Mouse (Mus musculus) erythroblast, embryonic 14.5 days (primary cell): ENCODE results near the gene Iqgap1. TPM values are rescaled to one million over a fixed set of nuclear protein-coding genes. Genes with fewer than 3 reads are reported as not detected.

Experiments
- H3K27me3 ChIP-seq: 2 replicates; pipeline ENCODE4 v1.6.1; 2012; ENCODE audit warnings: inconsistent platforms; ENCODE audit not compliant: control insufficient read depth
- H3K36me3 ChIP-seq: 2 replicates; pipeline ENCODE4 v1.6.1; 2012; ENCODE audit warnings: mild to moderate bottlenecking, inconsistent platforms; ENCODE audit not compliant: control insufficient read depth
- H3K4me1 ChIP-seq: 2 replicates; pipeline ENCODE4 v1.6.1; 2012; ENCODE audit warnings: inconsistent platforms; ENCODE audit not compliant: control insufficient read depth
- H3K4me3 ChIP-seq: replicated peaks from 2 replicates; pipeline ENCODE3; 2012; ENCODE audit warnings: moderate library complexity, mild to moderate bottlenecking, inconsistent platforms
- H3K9me3 ChIP-seq: 2 replicates; pipeline ENCODE4 v1.6.1; 2012; ENCODE audit warnings: low read length, inconsistent platforms, mixed read lengths; ENCODE audit not compliant: control insufficient read depth
- GATA1 ChIP-seq: IDR thresholded peaks from 2 replicates; pipeline ENCODE4 v1.6.1; 2012; ENCODE audit warnings: low read length, inconsistent platforms, mixed read lengths
- TAL1 ChIP-seq: IDR thresholded peaks from 3 replicates; pipeline ENCODE4 v1.6.1; 2012; ENCODE audit warnings: low read length, inconsistent platforms, mixed read lengths
- polyA plus RNA-seq: library from polyadenylated mRNA; stranded (reverse); fragments of >175 nt; gene quantifications from 2 replicates; pipeline ENCODE4 v1.2.3, GENCODE M21; 2012

The Iqgap1 gene
- polyA plus RNA-seq, 1 experiment = 0.11 TPM

DNA sequence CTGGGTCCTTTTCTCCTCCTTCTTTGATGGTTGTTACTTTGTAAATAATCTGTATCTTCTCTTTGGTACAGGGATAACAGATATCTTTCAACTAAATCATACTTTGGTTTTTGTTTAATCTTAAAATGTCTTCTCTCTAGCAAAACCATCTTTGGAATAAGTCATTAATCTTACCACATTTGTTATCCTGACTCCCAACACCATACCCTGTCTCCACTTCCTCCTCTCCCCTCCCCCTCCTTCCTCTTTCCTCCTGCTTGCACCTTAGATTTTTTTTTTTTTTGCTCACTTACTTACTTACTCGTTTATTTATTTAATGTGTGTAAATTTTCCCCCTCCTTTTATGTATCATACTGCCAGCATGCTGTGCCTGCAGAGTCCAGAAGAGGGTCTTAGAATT, 129.4 kb downstream of the Iqgap1 start:
- H3K4me1 ChIP-seq = peaks cover 30% of the 10 kb centered on the region
- TF ChIP-seq GATA1 = no peak
- TF ChIP-seq TAL1 = no peak
- H3K9me3 ChIP-seq = no peaks in the 10 kb centered on the region
- no peaks in the 10 kb centered on the region for H3K36me3 ChIP-seq
- H3K4me3 ChIP-seq = no peak overlapping the region
- no peaks in the 10 kb centered on the region for H3K27me3 ChIP-seq

DNA sequence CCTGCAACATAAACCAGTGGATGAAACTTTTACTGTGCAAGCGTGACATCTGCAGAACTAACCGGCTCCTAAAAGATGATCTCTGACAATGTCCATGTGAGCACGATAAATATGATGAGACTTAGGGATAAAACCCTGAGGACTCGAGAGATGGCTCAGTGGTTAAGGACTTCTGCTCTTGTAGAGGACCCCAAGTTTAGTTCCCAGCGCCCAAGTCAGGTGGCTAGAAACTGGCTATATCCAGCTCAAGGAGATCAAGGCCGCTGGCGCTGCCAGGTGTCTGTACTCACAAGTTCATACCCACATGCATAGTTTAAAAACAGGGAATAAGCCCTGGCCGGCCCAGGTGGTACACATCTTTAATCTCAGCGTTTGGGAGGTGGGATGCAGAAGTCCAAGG, 133.3 kb downstream of the Iqgap1 start:
- no peaks in the 10 kb centered on the region for H3K36me3 ChIP-seq
- H3K9me3 ChIP-seq = no peaks in the 10 kb centered on the region
- no peak for TF ChIP-seq GATA1
- no peak for TF ChIP-seq TAL1
- H3K27me3 ChIP-seq = peaks cover 6% of the 10 kb centered on the region
- peaks cover 37% of the 10 kb centered on the region for H3K4me1 ChIP-seq
- H3K4me3 ChIP-seq = no peak overlapping the region

DNA sequence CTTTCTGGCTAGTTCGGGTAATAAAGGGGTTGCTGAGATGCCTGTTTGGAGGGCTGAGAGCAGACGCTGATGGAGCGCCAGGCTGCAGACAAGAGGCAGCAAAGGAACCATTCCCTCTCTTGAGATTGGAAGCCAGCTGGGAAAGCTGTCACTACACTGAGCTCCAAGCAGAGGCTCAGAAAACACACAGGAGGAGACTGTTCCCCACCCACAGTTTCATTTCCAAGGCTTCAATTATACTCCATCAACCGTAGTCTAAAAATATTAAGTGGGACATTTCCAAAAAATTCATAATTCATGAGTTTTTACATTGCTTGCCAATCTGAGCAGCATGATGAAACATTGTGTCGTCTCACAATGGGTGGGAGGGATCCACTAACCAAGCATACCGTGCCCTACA, 134.6 kb downstream of the Iqgap1 start:
- peaks cover 28% of the 10 kb centered on the region for H3K4me1 ChIP-seq
- no peaks in the 10 kb centered on the region for H3K36me3 ChIP-seq
- H3K27me3 ChIP-seq = peaks cover 6% of the 10 kb centered on the region
- no peak overlapping the region for H3K4me3 ChIP-seq
- H3K9me3 ChIP-seq = no peaks in the 10 kb centered on the region
- TF ChIP-seq GATA1 (no peak), TAL1 (no peak)

DNA sequence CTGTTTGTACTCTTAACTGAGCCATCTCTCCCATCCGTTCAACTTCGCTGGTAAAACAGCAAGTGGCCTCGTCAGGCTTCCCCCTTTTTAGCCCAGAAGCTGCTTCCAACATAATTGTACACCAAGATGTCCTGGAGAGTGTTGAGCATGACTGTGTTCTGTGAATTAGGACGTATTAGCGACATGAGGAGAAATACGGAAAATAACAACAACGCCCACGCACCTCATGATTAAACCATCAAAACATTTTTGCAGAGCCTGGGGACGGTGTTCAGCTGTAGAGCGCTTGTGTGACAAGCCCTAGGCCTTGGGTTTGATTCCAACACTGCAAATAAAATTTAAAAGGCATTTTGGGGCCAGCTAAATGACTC, 136.6 kb downstream of the Iqgap1 start:
- Histone ChIP-seq H3K9me3 (no peaks in the 10 kb centered on the region), H3K4me3 (peak overlapping the region; percentile 87), H3K36me3 (no peaks in the 10 kb centered on the region), H3K4me1 (peaks cover 32% of the 10 kb centered on the region), H3K27me3 (peaks cover 6% of the 10 kb centered on the region)
- no peak for TF ChIP-seq GATA1
- TF ChIP-seq TAL1 = no peak

DNA sequence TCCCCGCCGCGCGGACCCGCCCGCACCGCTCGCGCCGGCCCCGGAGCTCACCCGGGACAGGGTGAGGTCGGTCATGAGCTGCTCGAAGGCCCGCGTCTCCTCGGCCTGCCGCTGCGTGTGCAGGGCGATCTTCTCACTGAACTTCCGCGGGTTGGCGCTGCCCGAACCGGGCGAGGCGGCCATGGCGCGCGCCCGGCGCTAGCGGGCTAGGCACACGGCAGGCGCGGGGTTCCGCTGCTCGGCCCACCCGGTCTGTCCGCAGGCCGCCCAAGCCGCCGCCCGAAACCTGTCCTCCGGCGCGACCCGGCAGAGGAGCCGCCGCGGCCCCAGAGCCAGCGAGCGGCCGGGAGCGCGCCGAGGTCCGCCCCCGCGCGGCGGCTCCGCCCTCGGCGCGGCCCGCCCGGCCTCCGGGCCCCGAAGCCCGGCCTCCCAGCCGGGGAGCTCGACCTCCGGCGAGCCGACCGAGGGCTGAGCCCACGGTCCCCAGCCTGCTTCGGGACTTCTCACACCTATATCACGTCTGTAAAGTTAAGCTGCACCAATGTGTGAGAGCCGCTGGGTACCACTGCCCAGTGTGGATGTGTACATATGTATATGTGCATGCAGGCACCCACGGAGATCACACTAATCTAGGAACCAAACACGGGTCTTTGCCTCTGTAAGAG, 137.1 kb downstream of the Iqgap1 start, which contains the start of gene Crtc3:
Gene Crtc3, minus strand, starts transcription at position 322 of the 665 bp plus-strand sequence.
- peaks cover 32% of the 10 kb centered on the region for H3K4me1 ChIP-seq
- peak within 1 kb of the TSS; percentile 87 for H3K4me3 ChIP-seq
- H3K36me3 ChIP-seq = no peaks in the 10 kb centered on the region
- no peaks in the 10 kb centered on the region for H3K9me3 ChIP-seq
- H3K27me3 ChIP-seq = peaks cover 6% of the 10 kb centered on the region
- no peak for TF ChIP-seq TAL1
- no peak for TF ChIP-seq GATA1

DNA sequence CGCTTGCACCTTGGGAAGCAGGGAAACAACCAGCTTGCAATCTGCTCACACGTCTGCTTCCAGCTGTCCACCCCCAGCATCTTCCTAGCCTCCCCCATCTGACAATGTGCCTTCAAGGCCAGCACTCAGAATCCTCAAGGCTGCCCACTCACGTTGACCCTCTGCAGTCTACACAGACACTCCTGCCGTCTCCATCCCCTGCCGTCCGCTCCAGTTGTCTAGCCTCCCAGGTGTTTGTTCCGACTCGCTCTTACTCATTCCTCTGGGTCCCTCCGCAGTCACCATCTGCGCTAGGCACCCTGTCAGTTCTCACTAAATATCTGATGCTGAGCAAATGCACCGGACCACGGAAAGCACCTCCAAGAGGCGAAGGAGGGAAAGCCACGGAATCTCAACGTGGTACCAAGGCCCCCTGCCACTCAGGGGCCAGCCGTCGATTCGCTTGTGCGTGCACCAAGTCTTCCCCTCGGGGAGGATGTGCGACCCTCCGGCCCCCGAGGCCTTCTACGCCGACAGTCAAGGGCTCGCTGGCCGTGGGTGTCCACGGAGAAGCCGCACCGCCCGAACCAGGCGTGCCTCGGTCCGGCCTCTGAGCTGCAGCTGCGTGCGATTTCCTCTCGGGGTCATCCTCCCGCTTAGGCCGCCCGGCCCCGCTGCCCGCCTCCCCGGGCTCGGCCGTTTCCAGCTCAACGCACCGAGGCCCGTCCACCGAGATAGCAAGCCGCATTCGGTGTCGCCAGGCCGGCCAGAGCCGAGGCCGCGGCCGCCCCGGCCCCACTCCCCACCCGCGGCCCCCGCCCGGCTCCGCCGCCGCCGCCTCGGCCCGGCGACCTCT, 137.8 kb downstream of the Iqgap1 start:
- Histone ChIP-seq H3K4me1 (peaks cover 35% of the 10 kb centered on the region), H3K27me3 (peaks cover 6% of the 10 kb centered on the region), H3K9me3 (no peaks in the 10 kb centered on the region), H3K4me3 (peak overlapping the region; percentile 87), H3K36me3 (no peaks in the 10 kb centered on the region)
- 0 out of 2 replicates have a peak, but pooled peaks have one; percentile 5 for TF ChIP-seq GATA1
- no peak for TF ChIP-seq TAL1

DNA sequence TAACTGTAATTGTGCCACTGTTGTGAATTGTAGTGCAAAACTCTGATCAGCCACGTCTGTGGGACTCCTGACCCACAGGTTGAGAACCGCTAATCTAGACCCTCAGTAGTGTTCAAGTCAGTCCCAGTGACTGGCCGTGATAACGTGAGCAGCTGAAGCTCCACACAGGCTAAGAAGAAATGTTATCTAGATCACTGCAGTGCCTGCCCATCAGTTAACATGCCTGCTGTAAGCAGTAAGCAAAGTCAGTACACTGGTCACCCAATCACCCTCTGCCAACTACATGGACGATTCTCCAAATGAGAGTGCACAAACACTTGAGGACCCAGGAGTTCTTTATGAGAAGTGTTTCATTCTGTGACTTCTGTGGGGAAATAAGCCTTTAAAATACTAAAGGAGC, 140.1 kb downstream of the Iqgap1 start:
- TF ChIP-seq GATA1 (no peak), TAL1 (no peak)
- Histone ChIP-seq H3K9me3 (no peaks in the 10 kb centered on the region), H3K36me3 (no peaks in the 10 kb centered on the region), H3K4me1 (peaks cover 47% of the 10 kb centered on the region), H3K4me3 (no peak overlapping the region), H3K27me3 (peaks cover 6% of the 10 kb centered on the region)

DNA sequence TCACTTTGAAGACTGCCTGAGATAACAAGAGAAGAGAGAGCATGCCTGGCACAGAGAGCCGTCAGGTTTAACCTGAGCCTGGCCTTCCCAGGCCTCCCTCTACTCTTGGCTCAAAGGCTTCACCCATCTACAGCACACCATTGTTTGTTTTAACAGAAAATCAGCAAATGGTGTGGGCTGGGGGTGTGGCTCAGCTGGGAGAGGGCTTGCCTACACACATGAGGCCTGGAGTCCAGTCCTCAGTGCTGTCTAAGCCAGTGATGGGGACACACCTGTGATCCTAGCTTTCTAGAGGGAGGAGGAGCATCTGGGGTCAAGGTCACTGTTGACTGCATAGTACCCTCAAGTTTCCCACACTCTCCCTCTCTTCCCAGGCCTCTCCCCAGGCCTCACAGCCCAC, 143.1 kb downstream of the Iqgap1 start:
- TF ChIP-seq GATA1 (no peak), TAL1 (no peak)
- Histone ChIP-seq H3K4me3 (no peak overlapping the region), H3K9me3 (no peaks in the 10 kb centered on the region), H3K36me3 (no peaks in the 10 kb centered on the region), H3K27me3 (peaks cover 1% of the 10 kb centered on the region), H3K4me1 (peaks cover 37% of the 10 kb centered on the region)

DNA sequence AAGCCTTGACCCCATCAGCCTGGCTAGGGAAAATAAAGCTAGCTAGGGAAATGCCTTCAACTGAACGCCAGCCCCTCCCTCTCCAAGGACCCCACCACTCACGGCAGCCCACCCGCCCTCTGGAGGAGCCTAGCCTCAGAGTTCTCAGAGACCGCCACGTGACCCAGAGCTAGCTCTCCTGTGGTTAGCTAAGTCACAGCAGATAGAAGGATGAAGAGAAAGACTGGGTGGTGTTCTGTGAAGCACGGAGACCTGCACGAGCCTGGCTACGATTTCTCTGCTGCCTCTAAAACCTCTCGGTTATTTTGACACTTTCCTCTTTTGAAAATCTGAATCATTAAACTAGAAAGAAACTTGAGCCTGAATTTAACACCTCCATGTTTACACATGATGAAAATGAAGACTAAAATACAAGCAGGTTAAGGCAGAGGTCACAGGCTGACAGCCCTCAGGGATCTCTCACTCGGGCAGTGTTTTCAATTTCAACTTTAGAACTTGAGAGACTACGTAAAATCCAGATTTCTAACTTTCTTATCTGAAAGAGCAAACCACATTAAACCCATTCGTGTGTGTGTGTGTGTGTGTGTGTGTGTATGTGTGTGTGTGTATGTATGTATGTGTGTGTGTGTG, 145.4 kb downstream of the Iqgap1 start:
- Histone ChIP-seq H3K4me1 (peaks cover 26% of the 10 kb centered on the region), H3K36me3 (no peaks in the 10 kb centered on the region; the same call in none of the 2 replicates), H3K9me3 (no peaks in the 10 kb centered on the region), H3K27me3 (no peaks in the 10 kb centered on the region), H3K4me3 (no peak overlapping the region)
- TF ChIP-seq GATA1 (no peak), TAL1 (no peak)
